Mouse (Mus musculus) pancreas, adult 10 weeks (tissue): ENCODE data around the gene Nudt1. TPM values are rescaled to one million over a fixed set of nuclear protein-coding genes. Genes with fewer than 3 reads are reported as not detected.

Experiments
- polyA plus RNA-seq: library from polyadenylated mRNA; stranded (reverse); fragments of 350-450 nt; fragmentation: Illumina TruSeq; extraction: RNeasy Lipid Tissue Mini Kit (QIAGEN cat#74804); gene quantifications from one replicate; pipeline ENCODE4 v1.2.3, GENCODE M21; 2015; ENCODE audit warnings: low read depth, low replicate concordance; ENCODE audit not compliant: insufficient read depth

The Nudt1 gene
- 2.8 TPM for polyA plus RNA-seq

GRCm38 (mm10) chr5:140321042-140321755 lies at the start of gene Nudt1, which contains the start of gene Mad1l1:
TSS of gene Nudt1 (plus strand) at chr5:140321656.
TSS of gene Mad1l1 (minus strand) at chr5:140321552.

GRCm38 (mm10) chr5:140331615-140332512 lies 10.4 kb downstream of the Nudt1 start, which contains the start of gene Mrm2:
TSS of gene Mrm2 (minus strand) at chr5:140331898.

Other genes with a start within 250 kb of the Nudt1 start
- gene Mad1l1, start 104 bp upstream of the Nudt1 start, polyA plus RNA-seq, result 2.8 TPM
- 1.6 TPM for gene Mrm2, start 10.2 kb downstream of the Nudt1 start, polyA plus RNA-seq
- gene Snx8, start 67.6 kb downstream of the Nudt1 start, polyA plus RNA-seq, result 6.2 TPM
- 41.8 TPM for gene Eif3b, start 97.7 kb downstream of the Nudt1 start, polyA plus RNA-seq
- gene Gm4869, start 124.0 kb downstream of the Nudt1 start, polyA plus RNA-seq, result not detected
- gene Chst12, start 183.9 kb downstream of the Nudt1 start, polyA plus RNA-seq, result 6.8 TPM
- gene Grifin, start 243.4 kb downstream of the Nudt1 start, polyA plus RNA-seq, result not detected